Mouse (Mus musculus): ENCODE measurements at regions not wholly inside any gene's neighbourhood (a gene's known extent, or its start where the extent isn't known, plus 50 kb on each side); places are given as distances from the start of the nearest gene placed in this dataset.
A peak's percentile ranks its signal among the peaks of the same experiment; 100 is the strongest.
"Not testable (repeated sequence)": the region's sequence is repeated elsewhere in the genome, so short reads cannot be mapped to it uniquely, and the experiment has no call there.

DNA sequence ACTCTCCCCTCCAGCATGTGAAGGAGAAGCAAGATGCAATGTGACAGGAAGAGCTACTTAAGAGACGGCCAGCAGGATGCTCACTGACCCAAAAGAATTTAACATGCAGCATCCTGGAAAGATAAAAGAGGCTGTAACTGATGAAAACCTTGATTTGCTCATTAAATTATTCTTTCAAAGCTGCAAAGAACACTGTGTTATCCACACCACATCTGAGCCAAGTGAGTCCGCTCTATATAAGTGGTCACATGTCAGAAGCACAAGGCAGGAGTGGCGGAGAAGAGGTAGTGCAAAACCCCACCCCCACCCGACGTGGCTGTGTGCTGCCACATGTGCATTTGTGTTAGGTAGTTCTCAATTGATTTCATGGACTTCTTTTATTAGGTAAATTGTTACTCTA lies 176.0 kb upstream of the Tac1 start:
- Histone ChIP-seq H3K27me3 (ENCODE audit: control insufficient read depth, insufficient read depth, low read length) (no peaks in the 10 kb centered on the region), H3K27ac (ENCODE audit: control insufficient read depth, insufficient read depth, low read depth, low read length) (no peak overlapping the region), H3K4me1 (ENCODE audit: control insufficient read depth, insufficient read depth, low read length) (no peaks in the 10 kb centered on the region), H3K4me3 (ENCODE audit: control insufficient read depth, low read depth, low read length) (no peak overlapping the region), H3K36me3 (ENCODE audit: control insufficient read depth, insufficient read depth, low read length) (no peaks in the 10 kb centered on the region)
- no peak for TF ChIP-seq POLR2A (IDR thresholded peaks at IDR 0.05; ENCODE audit: control insufficient read depth, low read depth, low read length)
- no peak for TF ChIP-seq CTCF (IDR thresholded peaks at IDR 0.05; ENCODE audit: control insufficient read depth, insufficient read depth, insufficient replicate concordance, low read depth, low read length)

DNA sequence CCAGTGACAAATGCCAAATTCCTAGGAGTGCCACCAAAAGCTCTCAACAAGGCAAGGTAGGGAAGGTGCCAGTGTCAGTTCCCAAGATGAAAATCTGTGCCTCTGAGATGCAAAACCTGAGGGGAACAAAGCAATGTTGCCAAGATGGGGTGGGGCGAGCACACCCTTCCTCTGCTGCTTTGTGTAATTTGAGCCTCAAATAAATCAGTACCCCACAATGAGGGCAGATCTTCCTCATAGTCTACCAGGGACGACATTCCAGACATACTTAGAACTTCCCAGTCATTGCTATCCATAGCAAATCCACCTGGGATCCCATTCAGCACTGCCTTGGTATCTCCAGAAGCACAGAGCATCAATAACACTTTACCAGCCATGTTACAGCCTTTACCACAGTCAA lies 129.9 kb upstream of the Tac1 start:
- TF ChIP-seq CTCF (IDR thresholded peaks at IDR 0.05; ENCODE audit: control insufficient read depth, insufficient read depth, insufficient replicate concordance, low read depth, low read length): no peak
- no peak for TF ChIP-seq POLR2A (IDR thresholded peaks at IDR 0.05; ENCODE audit: control insufficient read depth, low read depth, low read length)
- H3K36me3 ChIP-seq (ENCODE audit: control insufficient read depth, insufficient read depth, low read length): no peaks in the 10 kb centered on the region
- H3K4me3 ChIP-seq (ENCODE audit: control insufficient read depth, low read depth, low read length): peak overlapping the region; percentile 29; the same call in 1 of the 2 replicates
- H3K4me1 ChIP-seq (ENCODE audit: control insufficient read depth, insufficient read depth, low read length): no peaks in the 10 kb centered on the region
- no peaks in the 10 kb centered on the region for H3K27me3 ChIP-seq (ENCODE audit: control insufficient read depth, insufficient read depth, low read length)
- no peak overlapping the region for H3K27ac ChIP-seq (ENCODE audit: control insufficient read depth, insufficient read depth, low read depth, low read length)

DNA sequence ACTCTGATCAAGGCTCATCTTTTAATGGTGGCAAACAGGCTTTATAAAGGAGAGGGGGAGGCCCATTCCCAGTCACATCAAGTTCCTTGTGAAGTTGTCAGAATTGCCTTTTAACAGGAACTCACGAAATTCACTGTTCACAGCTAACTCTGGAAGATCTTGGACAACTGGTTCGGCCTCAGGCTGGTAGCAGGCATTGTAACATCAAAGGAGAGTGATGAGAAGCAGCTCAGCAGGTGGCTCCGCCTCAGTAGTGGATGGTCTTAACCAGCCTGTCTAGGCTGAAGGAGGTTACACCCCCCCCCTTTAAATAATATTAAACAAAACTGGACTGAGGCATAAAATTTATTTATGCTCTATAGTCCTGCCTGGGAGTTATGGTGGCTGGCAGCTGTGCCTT lies 113.0 kb upstream of the Tac1 start:
- Histone ChIP-seq H3K27ac (ENCODE audit: control insufficient read depth, insufficient read depth, low read depth, low read length) (no peak overlapping the region), H3K27me3 (ENCODE audit: control insufficient read depth, insufficient read depth, low read length) (no peaks in the 10 kb centered on the region), H3K36me3 (ENCODE audit: control insufficient read depth, insufficient read depth, low read length) (no peaks in the 10 kb centered on the region), H3K4me3 (ENCODE audit: control insufficient read depth, low read depth, low read length) (no peak overlapping the region), H3K4me1 (ENCODE audit: control insufficient read depth, insufficient read depth, low read length) (no peaks in the 10 kb centered on the region)
- no peak for TF ChIP-seq POLR2A (IDR thresholded peaks at IDR 0.05; ENCODE audit: control insufficient read depth, low read depth, low read length)
- no peak for TF ChIP-seq CTCF (IDR thresholded peaks at IDR 0.05; ENCODE audit: control insufficient read depth, insufficient read depth, insufficient replicate concordance, low read depth, low read length)

DNA sequence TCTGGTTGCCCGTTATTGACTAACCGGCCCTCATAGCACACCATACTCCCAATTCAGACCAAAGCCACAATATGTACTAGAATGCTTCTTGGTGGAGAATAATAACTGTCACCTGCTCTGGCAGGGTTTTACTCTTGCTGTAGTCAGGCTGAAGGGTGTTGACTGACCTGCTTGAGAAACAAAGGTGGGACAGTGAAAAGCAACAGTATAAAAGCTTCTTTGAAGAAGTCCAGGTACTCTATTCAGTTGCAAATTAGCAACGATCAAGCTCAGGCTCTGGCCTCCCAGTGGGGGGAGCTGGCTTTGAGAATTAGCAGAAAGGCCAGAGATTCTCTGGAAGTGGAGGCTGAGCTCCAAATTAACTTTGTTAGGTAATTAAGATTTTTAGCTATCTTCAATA lies 112.4 kb upstream of the Tac1 start:
- H3K27me3 ChIP-seq (ENCODE audit: control insufficient read depth, insufficient read depth, low read length); H3K27ac ChIP-seq (ENCODE audit: control insufficient read depth, insufficient read depth, low read depth, low read length); H3K4me3 ChIP-seq (ENCODE audit: control insufficient read depth, low read depth, low read length); H3K4me1 ChIP-seq (ENCODE audit: control insufficient read depth, insufficient read depth, low read length); H3K36me3 ChIP-seq (ENCODE audit: control insufficient read depth, insufficient read depth, low read length): not testable (repeated sequence)

DNA sequence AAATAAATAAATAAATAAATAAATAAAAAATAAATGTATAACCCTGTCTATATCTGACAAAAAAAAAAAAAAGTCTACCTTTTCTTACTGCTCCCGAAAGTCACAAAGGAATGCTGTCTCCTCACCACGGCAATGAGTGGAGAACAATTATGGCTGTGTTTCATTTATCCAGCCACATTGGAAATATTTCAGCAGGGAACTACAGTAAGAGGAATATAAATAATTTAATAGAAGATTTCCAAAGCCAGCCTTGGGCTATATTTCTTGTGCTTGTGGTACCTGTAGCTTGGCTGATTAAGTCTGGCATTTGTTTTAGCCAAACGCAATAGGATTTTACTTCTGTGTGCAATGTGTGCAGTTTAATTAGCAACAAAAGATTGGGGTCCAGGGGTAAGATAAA lies 98.8 kb upstream of the Tac1 start:
- no peaks in the 10 kb centered on the region for H3K4me1 ChIP-seq (ENCODE audit: control insufficient read depth, insufficient read depth, low read length)
- TF ChIP-seq CTCF (IDR thresholded peaks at IDR 0.05; ENCODE audit: control insufficient read depth, insufficient read depth, insufficient replicate concordance, low read depth, low read length) (no peak), POLR2A (IDR thresholded peaks at IDR 0.05; ENCODE audit: control insufficient read depth, low read depth, low read length) (no peak)
- H3K27ac ChIP-seq (ENCODE audit: control insufficient read depth, insufficient read depth, low read depth, low read length): no peak overlapping the region
- no peaks in the 10 kb centered on the region for H3K27me3 ChIP-seq (ENCODE audit: control insufficient read depth, insufficient read depth, low read length)
- no peaks in the 10 kb centered on the region for H3K36me3 ChIP-seq (ENCODE audit: control insufficient read depth, insufficient read depth, low read length)
- no peak overlapping the region for H3K4me3 ChIP-seq (ENCODE audit: control insufficient read depth, low read depth, low read length)

DNA sequence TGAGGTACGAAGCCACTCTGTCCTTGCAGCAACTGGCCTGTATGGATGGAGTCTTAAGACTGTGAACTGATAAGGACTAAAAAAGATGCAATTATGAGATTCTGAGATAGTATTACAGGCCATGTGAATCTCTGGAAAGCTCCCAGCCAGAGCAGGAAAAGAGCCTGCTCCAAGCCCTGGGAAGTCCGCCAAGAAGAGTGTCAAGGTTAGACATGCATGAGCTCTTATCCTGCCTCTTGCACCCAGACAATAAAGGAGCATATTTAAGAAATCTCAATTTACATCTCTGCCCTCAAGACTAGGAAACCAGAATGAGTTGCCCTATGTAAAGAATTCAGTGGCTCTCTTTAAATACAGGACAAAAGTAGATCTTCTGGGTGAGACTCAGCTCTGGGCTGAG lies 90.8 kb upstream of the Tac1 start:
- Histone ChIP-seq H3K4me1 (ENCODE audit: control insufficient read depth, insufficient read depth, low read length) (no peaks in the 10 kb centered on the region), H3K36me3 (ENCODE audit: control insufficient read depth, insufficient read depth, low read length) (no peaks in the 10 kb centered on the region), H3K27ac (ENCODE audit: control insufficient read depth, insufficient read depth, low read depth, low read length) (no peak overlapping the region), H3K4me3 (ENCODE audit: control insufficient read depth, low read depth, low read length) (no peak overlapping the region), H3K27me3 (ENCODE audit: control insufficient read depth, insufficient read depth, low read length) (no peaks in the 10 kb centered on the region)
- no peak for TF ChIP-seq POLR2A (IDR thresholded peaks at IDR 0.05; ENCODE audit: control insufficient read depth, low read depth, low read length)

DNA sequence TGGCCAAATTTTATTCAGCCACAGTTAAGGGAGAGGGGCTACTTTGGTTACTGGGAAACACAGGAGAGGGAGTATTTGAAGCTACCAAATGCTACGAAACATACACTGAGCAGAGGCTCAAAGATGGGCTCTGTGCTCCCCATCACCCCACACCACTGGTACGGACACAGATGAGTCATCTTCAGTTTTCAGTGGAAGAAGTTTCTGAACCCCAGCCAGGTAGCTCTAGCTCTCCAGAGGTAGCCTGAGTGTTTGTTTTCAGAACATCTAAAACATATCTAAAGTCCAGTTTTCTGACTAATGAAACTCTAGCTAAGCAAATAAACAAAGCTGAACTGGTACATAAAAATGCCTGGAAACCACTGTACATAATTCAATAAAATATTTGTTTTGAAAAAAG lies 90.3 kb upstream of the Tac1 start:
- H3K4me1 ChIP-seq (ENCODE audit: control insufficient read depth, insufficient read depth, low read length): no peaks in the 10 kb centered on the region
- H3K4me3 ChIP-seq (ENCODE audit: control insufficient read depth, low read depth, low read length): no peak overlapping the region
- TF ChIP-seq CTCF (IDR thresholded peaks at IDR 0.05; ENCODE audit: control insufficient read depth, insufficient read depth, insufficient replicate concordance, low read depth, low read length) (no peak), POLR2A (IDR thresholded peaks at IDR 0.05; ENCODE audit: control insufficient read depth, low read depth, low read length) (no peak)
- no peak overlapping the region for H3K27ac ChIP-seq (ENCODE audit: control insufficient read depth, insufficient read depth, low read depth, low read length)
- H3K36me3 ChIP-seq (ENCODE audit: control insufficient read depth, insufficient read depth, low read length): no peaks in the 10 kb centered on the region
- no peaks in the 10 kb centered on the region for H3K27me3 ChIP-seq (ENCODE audit: control insufficient read depth, insufficient read depth, low read length)

DNA sequence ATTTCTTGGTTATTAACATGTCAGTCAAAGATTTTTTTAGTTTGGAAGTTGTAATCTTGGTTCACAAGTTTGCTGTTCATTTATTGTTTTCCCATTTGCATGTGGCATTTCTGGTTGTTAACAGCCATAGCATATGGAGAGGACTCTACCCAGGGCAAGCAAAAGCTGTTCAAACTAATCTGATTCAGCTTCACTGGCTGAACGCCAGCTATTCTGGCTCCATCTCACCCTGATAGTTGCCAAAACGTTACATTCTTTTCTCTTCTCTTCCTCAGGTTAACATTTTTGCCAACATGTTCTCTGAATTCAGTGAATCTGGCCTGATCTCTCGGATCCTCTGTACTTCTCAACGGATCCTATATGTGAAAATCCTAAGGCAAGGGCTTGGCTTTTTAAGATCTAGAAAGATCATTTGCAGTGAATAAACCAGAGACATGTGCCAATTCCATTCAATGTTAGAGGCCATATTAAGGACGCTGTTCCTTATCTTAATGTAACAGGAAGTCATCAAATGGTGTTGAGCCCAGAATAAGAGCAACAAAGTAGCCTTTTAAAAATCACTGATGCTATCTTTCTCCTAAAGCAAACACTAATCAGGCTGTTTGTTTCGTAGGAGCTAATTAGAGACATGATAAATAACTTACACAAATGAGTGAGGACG lies 82.2 kb upstream of the Tac1 start:
- TF ChIP-seq CTCF (IDR thresholded peaks at IDR 0.05; ENCODE audit: control insufficient read depth, insufficient read depth, insufficient replicate concordance, low read depth, low read length) (no peak), POLR2A (IDR thresholded peaks at IDR 0.05; ENCODE audit: control insufficient read depth, low read depth, low read length) (no peak)
- no peaks in the 10 kb centered on the region for H3K4me1 ChIP-seq (ENCODE audit: control insufficient read depth, insufficient read depth, low read length)
- no peak overlapping the region for H3K27ac ChIP-seq (ENCODE audit: control insufficient read depth, insufficient read depth, low read depth, low read length)
- no peaks in the 10 kb centered on the region for H3K27me3 ChIP-seq (ENCODE audit: control insufficient read depth, insufficient read depth, low read length)
- H3K36me3 ChIP-seq (ENCODE audit: control insufficient read depth, insufficient read depth, low read length): no peaks in the 10 kb centered on the region
- H3K4me3 ChIP-seq (ENCODE audit: control insufficient read depth, low read depth, low read length): no peak overlapping the region

Data from testis, adult 2 months (tissue).